Mouse (Mus musculus): ENCODE results near the gene Maml3. TPM values are rescaled to one million over a fixed set of nuclear protein-coding genes. Genes with fewer than 3 reads are reported as not detected.

Maml3 gene
- polyA plus RNA-seq, 1 experiment from 2014 or later, result 5.0 TPM

GRCm38 (mm10) chr3:51688725-51689124, 416.2 kb downstream of the Maml3 start:
- no peaks in the 10 kb centered on the region for H3K4me1 ChIP-seq (replicated peaks; ENCODE audit: control insufficient read depth, insufficient read depth, low read length)
- H3K9me3 ChIP-seq (ENCODE audit: control insufficient read depth, low read length), result no peaks in the 10 kb centered on the region
- WGBS, result 87% methylated on average over 8 of the region's 8 CpGs
- no peak overlapping the region for H3K4me3 ChIP-seq (replicated peaks; ENCODE audit: low read length)
- no peak overlapping the region for H3K4me2 ChIP-seq (ENCODE audit: low read length)
- H3K36me3 ChIP-seq (ENCODE audit: control insufficient read depth, insufficient read depth), result 0 out of 2 replicates have a peak, but pooled peaks cover 5% of the 10 kb centered on the region
- no peak overlapping the region for H3K27ac ChIP-seq (ENCODE audit: low read length)
- no peaks in the 10 kb centered on the region for H3K27me3 ChIP-seq (replicated peaks; ENCODE audit: control insufficient read depth, insufficient read depth, low read length)
- no peak overlapping the region for H3K9ac ChIP-seq (replicated peaks; ENCODE audit: low read depth, low read length)
- no peak for ATAC-seq

- no peak for ATAC-seq
- Histone ChIP-seq H3K36me3 (ENCODE audit: control insufficient read depth, insufficient read depth) (0 out of 2 replicates have a peak, but pooled peaks cover 5% of the 10 kb centered on the region), H3K4me3 (replicated peaks; ENCODE audit: low read length) (no peak overlapping the region), H3K4me2 (ENCODE audit: low read length) (no peak overlapping the region), H3K27ac (ENCODE audit: low read length) (no peak overlapping the region), H3K27me3 (replicated peaks; ENCODE audit: control insufficient read depth, insufficient read depth, low read length) (no peaks in the 10 kb centered on the region), H3K9me3 (ENCODE audit: control insufficient read depth, low read length) (no peaks in the 10 kb centered on the region), H3K4me1 (replicated peaks; ENCODE audit: control insufficient read depth, insufficient read depth, low read length) (no peaks in the 10 kb centered on the region), H3K9ac (replicated peaks; ENCODE audit: low read depth, low read length) (no peak overlapping the region)
- WGBS, result 74% methylated on average over 6 of the region's 6 CpGs
Observed at GRCm38 (mm10) chr3:51686791-51687190, 418.1 kb downstream of the Maml3 start.

GRCm38 (mm10) chr3:51686316-51686715, 418.6 kb downstream of the Maml3 start:
- Histone ChIP-seq H3K9ac (replicated peaks; ENCODE audit: low read depth, low read length) (no peak overlapping the region), H3K4me3 (replicated peaks; ENCODE audit: low read length) (no peak overlapping the region), H3K27ac (ENCODE audit: low read length) (no peak overlapping the region), H3K36me3 (ENCODE audit: control insufficient read depth, insufficient read depth) (0 out of 2 replicates have a peak, but pooled peaks cover 5% of the 10 kb centered on the region), H3K9me3 (ENCODE audit: control insufficient read depth, low read length) (no peaks in the 10 kb centered on the region), H3K4me1 (replicated peaks; ENCODE audit: control insufficient read depth, insufficient read depth, low read length) (no peaks in the 10 kb centered on the region), H3K4me2 (ENCODE audit: low read length) (no peak overlapping the region), H3K27me3 (replicated peaks; ENCODE audit: control insufficient read depth, insufficient read depth, low read length) (no peaks in the 10 kb centered on the region)
- no peak for ATAC-seq
- 87% methylated on average over 6 of the region's 6 CpGs for WGBS

GRCm38 (mm10) chr3:51685539-51685938, 419.3 kb downstream of the Maml3 start:
- no peak overlapping the region for H3K4me3 ChIP-seq (replicated peaks; ENCODE audit: low read length)
- H3K9me3 ChIP-seq (ENCODE audit: control insufficient read depth, low read length), result no peaks in the 10 kb centered on the region
- H3K4me2 ChIP-seq (ENCODE audit: low read length), result no peak overlapping the region
- WGBS, result 99% methylated on average over 6 of the region's 6 CpGs
- no peaks in the 10 kb centered on the region for H3K4me1 ChIP-seq (replicated peaks; ENCODE audit: control insufficient read depth, insufficient read depth, low read length)
- no peak overlapping the region for H3K9ac ChIP-seq (replicated peaks; ENCODE audit: low read depth, low read length)
- no peak overlapping the region for H3K27ac ChIP-seq (ENCODE audit: low read length)
- H3K27me3 ChIP-seq (replicated peaks; ENCODE audit: control insufficient read depth, insufficient read depth, low read length), result no peaks in the 10 kb centered on the region
- ATAC-seq, result no peak
- H3K36me3 ChIP-seq (ENCODE audit: control insufficient read depth, insufficient read depth), result 0 out of 2 replicates have a peak, but pooled peaks cover 4% of the 10 kb centered on the region

- no peak for ATAC-seq
- Histone ChIP-seq H3K4me2 (ENCODE audit: low read length) (no peak overlapping the region), H3K4me1 (replicated peaks; ENCODE audit: control insufficient read depth, insufficient read depth, low read length) (no peaks in the 10 kb centered on the region), H3K27ac (ENCODE audit: low read length) (no peak overlapping the region), H3K36me3 (ENCODE audit: control insufficient read depth, insufficient read depth) (no peaks in the 10 kb centered on the region), H3K4me3 (replicated peaks; ENCODE audit: low read length) (no peak overlapping the region), H3K9ac (replicated peaks; ENCODE audit: low read depth, low read length) (no peak overlapping the region), H3K9me3 (ENCODE audit: control insufficient read depth, low read length) (no peaks in the 10 kb centered on the region), H3K27me3 (replicated peaks; ENCODE audit: control insufficient read depth, insufficient read depth, low read length) (no peaks in the 10 kb centered on the region)
- 75% methylated on average over 3 of the region's 3 CpGs for WGBS
Observed at GRCm38 (mm10) chr3:51674963-51675362, 429.9 kb downstream of the Maml3 start.

- H3K9ac ChIP-seq (replicated peaks; ENCODE audit: low read depth, low read length), result no peak overlapping the region
- ATAC-seq, result no peak
Observed at GRCm38 (mm10) chr3:51673408-51674086, 431.3 kb downstream of the Maml3 start.

GRCm38 (mm10) chr3:51672631-51673030, 432.2 kb downstream of the Maml3 start:
- WGBS, result 73% methylated on average over 4 of the region's 4 CpGs
- H3K4me1 ChIP-seq (replicated peaks; ENCODE audit: control insufficient read depth, insufficient read depth, low read length), result no peaks in the 10 kb centered on the region
- H3K4me3 ChIP-seq (replicated peaks; ENCODE audit: low read length), result no peak overlapping the region
- no peaks in the 10 kb centered on the region for H3K36me3 ChIP-seq (ENCODE audit: control insufficient read depth, insufficient read depth)
- no peak overlapping the region for H3K27ac ChIP-seq (ENCODE audit: low read length)
- H3K27me3 ChIP-seq (replicated peaks; ENCODE audit: control insufficient read depth, insufficient read depth, low read length), result no peaks in the 10 kb centered on the region
- no peak for ATAC-seq
- H3K9me3 ChIP-seq (ENCODE audit: control insufficient read depth, low read length), result no peaks in the 10 kb centered on the region
- H3K9ac ChIP-seq (replicated peaks; ENCODE audit: low read depth, low read length), result no peak overlapping the region
- no peak overlapping the region for H3K4me2 ChIP-seq (ENCODE audit: low read length)

More at GRCm38 (mm10) chr3:51673408-51674086, 431.3 kb downstream of the Maml3 start:
- H3K27me3 ChIP-seq (replicated peaks; ENCODE audit: control insufficient read depth, insufficient read depth, low read length), result no peaks in the 10 kb centered on the region
- no peak overlapping the region for H3K27ac ChIP-seq (ENCODE audit: low read length)
- H3K9me3 ChIP-seq (ENCODE audit: control insufficient read depth, low read length), result no peaks in the 10 kb centered on the region
- no peaks in the 10 kb centered on the region for H3K36me3 ChIP-seq (ENCODE audit: control insufficient read depth, insufficient read depth)
- no peaks in the 10 kb centered on the region for H3K4me1 ChIP-seq (replicated peaks; ENCODE audit: control insufficient read depth, insufficient read depth, low read length)
- H3K4me3 ChIP-seq (replicated peaks; ENCODE audit: low read length), result no peak overlapping the region
- H3K4me2 ChIP-seq (ENCODE audit: low read length), result no peak overlapping the region
- WGBS, result 79% methylated on average over 21 of the region's 21 CpGs

- no peak overlapping the region for H3K4me3 ChIP-seq (replicated peaks; ENCODE audit: low read length)
- H3K4me2 ChIP-seq (ENCODE audit: low read length), result no peak overlapping the region
- H3K36me3 ChIP-seq (ENCODE audit: control insufficient read depth, insufficient read depth), result no peaks in the 10 kb centered on the region
- WGBS, result 95% methylated on average over 1 of the region's 1 CpGs
- H3K27ac ChIP-seq (ENCODE audit: low read length), result no peak overlapping the region
- H3K9ac ChIP-seq (replicated peaks; ENCODE audit: low read depth, low read length), result no peak overlapping the region
- ATAC-seq, result no peak
- no peaks in the 10 kb centered on the region for H3K27me3 ChIP-seq (replicated peaks; ENCODE audit: control insufficient read depth, insufficient read depth, low read length)
- H3K9me3 ChIP-seq (ENCODE audit: control insufficient read depth, low read length), result no peaks in the 10 kb centered on the region
- H3K4me1 ChIP-seq (replicated peaks; ENCODE audit: control insufficient read depth, insufficient read depth, low read length), result no peaks in the 10 kb centered on the region
Observed at GRCm38 (mm10) chr3:51671071-51671469, 433.8 kb downstream of the Maml3 start.

GRCm38 (mm10) chr3:51670414-51671070, 434.3 kb downstream of the Maml3 start:
- H3K27ac ChIP-seq (ENCODE audit: low read length), result no peak overlapping the region

More at GRCm38 (mm10) chr3:51670414-51671070, 434.3 kb downstream of the Maml3 start:
- Histone ChIP-seq H3K4me1 (replicated peaks; ENCODE audit: control insufficient read depth, insufficient read depth, low read length) (no peaks in the 10 kb centered on the region), H3K4me3 (replicated peaks; ENCODE audit: low read length) (no peak overlapping the region), H3K9me3 (ENCODE audit: control insufficient read depth, low read length) (no peaks in the 10 kb centered on the region), H3K4me2 (ENCODE audit: low read length) (no peak overlapping the region), H3K36me3 (ENCODE audit: control insufficient read depth, insufficient read depth) (no peaks in the 10 kb centered on the region), H3K27me3 (replicated peaks; ENCODE audit: control insufficient read depth, insufficient read depth, low read length) (no peaks in the 10 kb centered on the region), H3K9ac (replicated peaks; ENCODE audit: low read depth, low read length) (no peak overlapping the region)
- WGBS, result 77% methylated on average over 5 of the region's 5 CpGs
- no peak for ATAC-seq
